Mouse (Mus musculus) hindbrain, embryonic 16.5 days (tissue): ENCODE measurements at regions not wholly inside any gene's neighbourhood (a gene's known extent, or its start where the extent isn't known, plus 50 kb on each side); places are given as distances from the start of the nearest gene placed in this dataset.

ENCODE experiments used
- ATAC-seq: fragments of 200-750 bp; cut with Nextera tagmentation; 2 replicates; pipeline ENCODE4 v1.8.0; 2017; ENCODE audit warnings: moderate TSS enrichment, moderate library complexity
- H3K27ac ChIP-seq: fragments of 300-500 bp; sonication (generic); 2 replicates; pipeline ENCODE4 v1.5.1; 2014; ENCODE audit warnings: low read depth, mild to moderate bottlenecking, control low read depth, low read length, moderate library complexity
- H3K27me3 ChIP-seq: fragments of 300-500 bp; sonication (generic); replicated peaks from 2 replicates; pipeline ENCODE4 v1.6.1; 2014; ENCODE audit warnings: low read length; ENCODE audit not compliant: control insufficient read depth, insufficient read depth
- H3K36me3 ChIP-seq: fragments of 300-500 bp; sonication (generic); 2 replicates; pipeline ENCODE4 v1.6.1; 2014; ENCODE audit warnings: mild to moderate bottlenecking, low read length, moderate library complexity, mixed read lengths; ENCODE audit not compliant: control insufficient read depth, insufficient read depth
- H3K4me1 ChIP-seq: fragments of 300-500 bp; sonication (generic); 2 replicates; pipeline ENCODE4 v1.6.1; 2014; ENCODE audit warnings: low read depth, low read length; ENCODE audit not compliant: control insufficient read depth, insufficient read depth
- H3K4me2 ChIP-seq: fragments of 300-500 bp; sonication (generic); 2 replicates; pipeline ENCODE4 v1.6.1; 2014; ENCODE audit warnings: mild to moderate bottlenecking, low read length, control low read depth, moderate library complexity
- H3K4me3 ChIP-seq: fragments of 300-500 bp; sonication (generic); 2 replicates; pipeline ENCODE4 v1.5.1; 2014; ENCODE audit warnings: mild to moderate bottlenecking, low read length, control low read depth, moderate library complexity
- H3K9ac ChIP-seq: fragments of 300-500 bp; sonication (generic); 2 replicates; pipeline ENCODE4 v1.6.1; 2014; ENCODE audit warnings: low read depth, mild to moderate bottlenecking, control low read depth, low read length, moderate library complexity
- H3K9me3 ChIP-seq: fragments of 300-500 bp; sonication (generic); 2 replicates; pipeline ENCODE4 v1.6.1; 2014; ENCODE audit warnings: mild to moderate bottlenecking, low read length, moderate library complexity; ENCODE audit not compliant: control insufficient read depth
- WGBS: fragments of 180-500 bp; shearing (Covaris S2); extraction: QIAGEN DNeasy Blood & Tissue Kit; methylation state at CpG from one replicate; pipeline ENCODE4 v1.1.7; 2014; 5-methylcytosine and 5-hydroxymethylcytosine counted together

GRCm38 (mm10) chr4:150706291-150706690 is 54.3 kb upstream of the Slc45a1 start:
- Histone ChIP-seq H3K27me3 (no peaks in the 10 kb centered on the region), H3K4me3 (no peak overlapping the region), H3K9ac (no peak overlapping the region), H3K9me3 (no peaks in the 10 kb centered on the region), H3K4me1 (peaks cover 9% of the 10 kb centered on the region), H3K4me2 (no peak overlapping the region), H3K27ac (no peak overlapping the region), H3K36me3 (no peaks in the 10 kb centered on the region)
- 91% methylated on average over 7 of the region's 7 CpGs for WGBS
- no peak for ATAC-seq

DNA sequence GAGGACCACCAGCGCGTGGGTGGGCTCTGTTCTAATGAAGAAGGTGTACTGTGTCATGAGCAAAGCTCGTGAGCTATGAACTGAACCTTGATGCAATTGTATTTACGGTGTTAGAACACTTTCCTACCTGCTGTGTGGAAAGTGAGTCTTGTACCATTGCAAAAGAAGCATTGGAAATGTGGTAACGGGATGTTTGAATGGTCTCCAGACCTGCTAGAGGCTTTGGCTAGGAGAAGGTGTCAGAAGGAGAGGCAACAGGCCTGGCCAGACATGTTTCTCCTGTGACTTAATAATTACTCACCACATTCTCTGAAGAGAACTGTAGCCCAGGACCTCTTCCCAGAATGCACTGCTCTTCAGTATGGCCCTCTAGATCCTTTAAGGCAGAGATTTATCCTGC is 51.3 kb upstream of the Slc45a1 start:
- ATAC-seq, result no peak
- H3K9me3 ChIP-seq, result no peaks in the 10 kb centered on the region
- WGBS, result 96% methylated on average over 5 of the region's 5 CpGs
- no peaks in the 10 kb centered on the region for H3K27me3 ChIP-seq
- H3K27ac ChIP-seq, result no peak overlapping the region
- no peak overlapping the region for H3K4me2 ChIP-seq
- no peaks in the 10 kb centered on the region for H3K36me3 ChIP-seq
- H3K9ac ChIP-seq, result no peak overlapping the region
- peaks cover 6% of the 10 kb centered on the region; the same call in 1 of the 2 replicates for H3K4me1 ChIP-seq
- H3K4me3 ChIP-seq, result no peak overlapping the region
